Mouse (Mus musculus): Measurements from ENCODE around the gene Phyhd1.

DNA sequence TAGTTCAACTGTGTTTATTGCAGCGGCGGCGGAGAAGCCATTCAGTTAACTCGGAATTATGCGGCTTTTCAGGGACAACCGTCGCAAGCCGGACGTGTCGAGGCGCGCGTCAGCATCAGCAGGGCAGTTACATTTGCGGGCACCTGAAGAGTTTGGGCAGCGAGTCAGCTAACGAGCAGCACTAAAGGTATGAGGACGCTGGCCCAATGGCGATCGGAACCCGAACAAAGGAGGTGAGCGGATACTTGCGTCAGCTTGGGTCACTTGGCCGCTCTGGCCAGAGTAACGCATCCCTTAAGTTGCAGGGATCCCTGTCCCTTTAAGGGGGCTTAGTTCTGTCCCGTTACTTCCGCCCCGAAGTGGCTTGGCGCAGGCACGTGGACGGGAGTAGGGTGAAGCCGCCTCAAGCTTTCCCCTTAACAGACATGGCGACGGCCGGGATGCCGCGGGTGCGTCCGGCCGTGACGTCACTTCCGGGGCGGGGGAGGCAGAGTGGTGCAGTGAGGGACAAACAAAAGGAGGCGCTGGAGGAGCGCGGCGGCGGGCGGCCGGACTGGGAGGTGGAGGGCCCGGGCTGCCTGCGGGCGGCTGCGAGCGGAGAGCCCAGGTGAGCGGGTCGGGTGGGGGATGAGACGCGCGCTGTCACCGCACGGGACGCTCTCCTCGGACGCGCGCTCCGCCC, 28.7 kb upstream of the Phyhd1 start, which contains the start of gene Lrrc8a:
- TF ChIP-seq CTCF (IDR thresholded peaks at IDR 0.05; ENCODE audit: extremely low read depth, insufficient read depth, low read length), result no peak
- peak; percentile 68 for TF ChIP-seq POLR2A (IDR thresholded peaks at IDR 0.05; ENCODE audit: extremely low read depth, insufficient read depth, low read length)
